Mouse (Mus musculus): ENCODE data around the gene Tsen15. TPM values are rescaled to one million over a fixed set of nuclear protein-coding genes. Genes with fewer than 3 reads are reported as not detected.
"Not testable (repeated sequence)": the region's sequence is repeated elsewhere in the genome, so short reads cannot be mapped to it uniquely, and the experiment has no call there.

Gene Tsen15
- polyA plus RNA-seq, 1 experiment from 2014 or later: 34.5 TPM

GRCm38 (mm10) chr1:152409356-152409755, 22.9 kb upstream of the Tsen15 start:
- Histone ChIP-seq H3K4me2 (replicated peaks) (no peak overlapping the region), H3K9ac (replicated peaks) (no peak overlapping the region), H3K27ac (no peak overlapping the region), H3K36me3 (no peaks in the 10 kb centered on the region), H3K4me3 (replicated peaks) (no peak overlapping the region), H3K4me1 (replicated peaks) (0 out of 2 replicates have a peak, but pooled peaks cover under 1% of the 10 kb centered on the region), H3K9me3 (no peaks in the 10 kb centered on the region; the same call in 1 of the 2 replicates), H3K27me3 (no peaks in the 10 kb centered on the region)
- WGBS: 85% methylated on average over 4 of the region's 4 CpGs
- no peak for ATAC-seq

GRCm38 (mm10) chr1:152407021-152407946, 20.8 kb upstream of the Tsen15 start:
- Histone ChIP-seq H3K36me3 (no peaks in the 10 kb centered on the region), H3K4me2 (replicated peaks) (peak overlapping the region; percentile 33; the same call in 1 of the 2 replicates), H3K9me3 (no peaks in the 10 kb centered on the region; the same call in 1 of the 2 replicates), H3K9ac (replicated peaks) (no peak overlapping the region), H3K27me3 (0 out of 2 replicates have a peak, but pooled peaks cover 5% of the 10 kb centered on the region), H3K4me1 (replicated peaks) (no peaks in the 10 kb centered on the region), H3K4me3 (replicated peaks) (no peak overlapping the region), H3K27ac (no peak overlapping the region)
- peak; percentile 37; the same call in 1 of the 2 replicates for ATAC-seq
- 47% methylated on average over 22 of the region's 22 CpGs for WGBS

GRCm38 (mm10) chr1:152400556-152401540, 14.4 kb upstream of the Tsen15 start:
- Histone ChIP-seq H3K27ac (no peak overlapping the region), H3K9ac (replicated peaks) (peak overlapping the region; percentile 80), H3K4me3 (replicated peaks) (peak overlapping the region; percentile 64)

GRCm38 (mm10) chr1:152399790-152400555, 13.5 kb upstream of the Tsen15 start, which contains the start of gene Colgalt2:
Gene Colgalt2, plus strand, starts transcription at chr1:152399830.
- Histone ChIP-seq H3K4me1 (replicated peaks) (peaks cover 14% of the 10 kb centered on the region), H3K4me2 (replicated peaks) (peak within 1 kb of the TSS; percentile 86), H3K9ac (replicated peaks) (peak within 1 kb of the TSS; percentile 80), H3K27me3 (peaks cover 26% of the 10 kb centered on the region), H3K4me3 (replicated peaks) (peak within 1 kb of the TSS; percentile 64), H3K27ac (peak within 1 kb of the TSS; percentile 44; the same call in 1 of the 2 replicates), H3K9me3 (no peaks in the 10 kb centered on the region), H3K36me3 (no peaks in the 10 kb centered on the region)
- WGBS: under 1% methylated on average over 70 of the region's 70 CpGs
- ATAC-seq: peak; percentile 90

More at GRCm38 (mm10) chr1:152400556-152401540, 14.4 kb upstream of the Tsen15 start:
- WGBS: 18% methylated on average over 14 of the region's 14 CpGs
- Histone ChIP-seq H3K4me2 (replicated peaks) (peak overlapping the region; percentile 86), H3K27me3 (peaks cover 26% of the 10 kb centered on the region), H3K36me3 (no peaks in the 10 kb centered on the region), H3K9me3 (no peaks in the 10 kb centered on the region), H3K4me1 (replicated peaks) (peaks cover 14% of the 10 kb centered on the region)
- ATAC-seq: peak; percentile 62

GRCm38 (mm10) chr1:152398708-152399107, 12.2 kb upstream of the Tsen15 start:
- H3K4me3 ChIP-seq (replicated peaks): no peak overlapping the region
- no peaks in the 10 kb centered on the region for H3K36me3 ChIP-seq
- ATAC-seq: no peak
- H3K9ac ChIP-seq (replicated peaks): no peak overlapping the region
- peaks cover 14% of the 10 kb centered on the region for H3K4me1 ChIP-seq (replicated peaks)
- H3K9me3 ChIP-seq: no peaks in the 10 kb centered on the region
- 66% methylated on average over 1 of the region's 1 CpGs for WGBS
- no peak overlapping the region for H3K4me2 ChIP-seq (replicated peaks)
- H3K27me3 ChIP-seq: peaks cover 26% of the 10 kb centered on the region
- H3K27ac ChIP-seq: no peak overlapping the region

GRCm38 (mm10) chr1:152394956-152395515, 8.5 kb upstream of the Tsen15 start:
- Histone ChIP-seq H3K9me3 (no peaks in the 10 kb centered on the region), H3K4me2 (replicated peaks) (no peak overlapping the region), H3K9ac (replicated peaks) (no peak overlapping the region), H3K27ac (no peak overlapping the region), H3K27me3 (peaks cover 4% of the 10 kb centered on the region), H3K36me3 (no peaks in the 10 kb centered on the region), H3K4me1 (replicated peaks) (0 out of 2 replicates have a peak, but pooled peaks cover 3% of the 10 kb centered on the region), H3K4me3 (replicated peaks) (no peak overlapping the region)
- no peak for ATAC-seq
- WGBS: 85% methylated on average over 4 of the region's 4 CpGs

- Histone ChIP-seq H3K4me3 (replicated peaks) (no peak overlapping the region), H3K27me3 (peaks cover 4% of the 10 kb centered on the region), H3K4me1 (replicated peaks) (no peaks in the 10 kb centered on the region), H3K9ac (replicated peaks) (no peak overlapping the region), H3K27ac (no peak overlapping the region), H3K36me3 (no peaks in the 10 kb centered on the region), H3K4me2 (replicated peaks) (no peak overlapping the region), H3K9me3 (no peaks in the 10 kb centered on the region)
- ATAC-seq: no peak
- WGBS: 95% methylated on average over 3 of the region's 3 CpGs
Measured at GRCm38 (mm10) chr1:152394137-152394536, 7.6 kb upstream of the Tsen15 start.

GRCm38 (mm10) chr1:152389271-152389670, 2.8 kb upstream of the Tsen15 start:
- no peaks in the 10 kb centered on the region for H3K36me3 ChIP-seq
- ATAC-seq: no peak
- 0 out of 2 replicates have a peak overlapping the region, but pooled peaks have one; percentile 21 for H3K27ac ChIP-seq
- peaks cover 3% of the 10 kb centered on the region; the same call in 1 of the 2 replicates for H3K27me3 ChIP-seq
- no peaks in the 10 kb centered on the region for H3K9me3 ChIP-seq
- no peak overlapping the region for H3K4me2 ChIP-seq (replicated peaks)
- H3K9ac ChIP-seq (replicated peaks): no peak overlapping the region
- no peak overlapping the region for H3K4me3 ChIP-seq (replicated peaks)
- peaks cover 5% of the 10 kb centered on the region for H3K4me1 ChIP-seq (replicated peaks)

GRCm38 (mm10) chr1:152385693-152386092, 795 bp downstream of the Tsen15 start:
- peak overlapping the region; percentile 72 for H3K9ac ChIP-seq (replicated peaks)
- WGBS: 29% methylated on average over 2 of the region's 4 CpGs
- not testable (repeated sequence) for H3K27me3 ChIP-seq; H3K9me3 ChIP-seq; ATAC-seq; H3K36me3 ChIP-seq; H3K4me1 ChIP-seq (replicated peaks); H3K27ac ChIP-seq
- peak overlapping the region; percentile 81 for H3K4me2 ChIP-seq (replicated peaks)
- H3K4me3 ChIP-seq (replicated peaks): peak overlapping the region; percentile 68

GRCm38 (mm10) chr1:152384589-152384988, 1.9 kb downstream of the Tsen15 start:
- peaks cover 5% of the 10 kb centered on the region for H3K4me1 ChIP-seq (replicated peaks)
- WGBS: 93% methylated on average over 1 of the region's 1 CpGs
- no peak overlapping the region for H3K9ac ChIP-seq (replicated peaks)
- H3K27me3 ChIP-seq: peaks cover 3% of the 10 kb centered on the region; the same call in 1 of the 2 replicates
- no peak overlapping the region for H3K4me2 ChIP-seq (replicated peaks)
- no peak overlapping the region for H3K27ac ChIP-seq
- no peak overlapping the region for H3K4me3 ChIP-seq (replicated peaks)
- 0 out of 2 replicates have a peak, but pooled peaks cover 4% of the 10 kb centered on the region for H3K36me3 ChIP-seq
- ATAC-seq: no peak
- no peaks in the 10 kb centered on the region for H3K9me3 ChIP-seq
